Mouse (Mus musculus) inflammation-experienced regulatory T-cells, adult 6 months (primary cell): Measurements from ENCODE around the gene Jmjd8. TPM values are rescaled to one million over a fixed set of nuclear protein-coding genes. Genes with fewer than 3 reads are reported as not detected.

ENCODE experiments used
- ATAC-seq: one replicate; pipeline ENCODE4 v1.8.0; 2017
- polyA plus RNA-seq, 3 experiments: library from polyadenylated mRNA; unstranded; fragments of 100-300 nt; shearing (Covaris generic); gene quantifications; one replicate each; pipeline ENCODE4 v1.2.1; 2017

The Jmjd8 gene
- polyA plus RNA-seq, 3 experiments from 2014 or later, result 12.5 to 26.2 (median 23.9) TPM

GRCm38 (mm10) chr17:25879750-25880149 is 51.1 kb downstream of the Jmjd8 start:
- no peak for ATAC-seq

- ATAC-seq, result no peak
Observed at GRCm38 (mm10) chr17:25880196-25880910, 51.7 kb downstream of the Jmjd8 start, which contains the start of gene Wfikkn1. Wfikkn1 (minus strand) TSS chr17:25880858.

- ATAC-seq, result no peak
Observed at GRCm38 (mm10) chr17:25880913-25881641, 52.4 kb downstream of the Jmjd8 start.

Other genes with a start within 250 kb of the Jmjd8 start
- 10 to 100 TPM; 11.3 to 19.4 (median 16.5) TPM for gene Lmf1, start 249.8 kb upstream of the Jmjd8 start, polyA plus RNA-seq
- not detected for gene Gng13, start 111.7 kb upstream of the Jmjd8 start, polyA plus RNA-seq
- 10 to 100 TPM in 1 of 3 experiments, 1 to 10 TPM in 2; 1.4 to 12.9 (median 3.9) TPM for gene Chtf18, start 101.4 kb upstream of the Jmjd8 start, polyA plus RNA-seq
- gene Rpusd1, start 101.2 kb upstream of the Jmjd8 start, polyA plus RNA-seq, result 10 to 100 TPM in 2 of 3 experiments, 1 to 10 TPM in 1; 8.6 to 12.5 (median 11.2) TPM
- gene Mslnl, start 92.8 kb upstream of the Jmjd8 start, polyA plus RNA-seq, result not detected
- not detected for gene Msln, start 74.5 kb upstream of the Jmjd8 start, polyA plus RNA-seq
- gene Narfl, start 55.1 kb upstream of the Jmjd8 start, polyA plus RNA-seq, result 10 to 100 TPM; 16.4 to 18.4 (median 17.0) TPM
- gene Haghl, start 43.2 kb upstream of the Jmjd8 start, polyA plus RNA-seq, result 10 to 100 TPM; 23.1 to 41.8 (median 31.1) TPM
- under 1 TPM in 2 of 3 experiments, not detected in 1; 0.50 to 0.75 TPM for gene Ccdc78, start 42.3 kb upstream of the Jmjd8 start, polyA plus RNA-seq
- 100 to 1,000 TPM; 158 to 288 (median 193) TPM for gene Fam173a, start 36.0 kb upstream of the Jmjd8 start, polyA plus RNA-seq
- not detected for gene AC134908.4, start 33.2 kb upstream of the Jmjd8 start, polyA plus RNA-seq
- 1 to 10 TPM; 3.3 to 5.7 (median 5.6) TPM for gene Metrn, start 31.7 kb upstream of the Jmjd8 start, polyA plus RNA-seq
- gene Fbxl16, start 19.8 kb upstream of the Jmjd8 start, polyA plus RNA-seq, result not detected
- 10 to 100 TPM; 13.8 to 23.4 (median 19.3) TPM for gene Wdr24, start 5.2 kb upstream of the Jmjd8 start, polyA plus RNA-seq
- gene Stub1, start 4.5 kb downstream of the Jmjd8 start, polyA plus RNA-seq, result 10 to 100 TPM; 60.7 to 79.7 (median 78.2) TPM
- 1 to 10 TPM in 1 of 3 experiments, not detected in 2; 1.7 TPM for gene Rhbdl1, start 8.4 kb downstream of the Jmjd8 start, polyA plus RNA-seq
- gene Gm20683, start 12.9 kb downstream of the Jmjd8 start, polyA plus RNA-seq, result 1 to 10 TPM in 1 of 3 experiments, under 1 TPM in 2; 0.26 to 1.1 (median 0.67) TPM
- 10 to 100 TPM; 21.2 to 32.3 (median 23.4) TPM for gene Rhot2, start 16.0 kb downstream of the Jmjd8 start, polyA plus RNA-seq
- gene Wdr90, start 32.6 kb downstream of the Jmjd8 start, polyA plus RNA-seq, result 1 to 10 TPM; 3.3 to 7.0 (median 6.8) TPM
- gene Mcrip2, start 39.9 kb downstream of the Jmjd8 start, polyA plus RNA-seq, result 1 to 10 TPM; 2.5 to 3.9 (median 3.5) TPM
- gene Mettl26, start 46.2 kb downstream of the Jmjd8 start, polyA plus RNA-seq, result 100 to 1,000 TPM in 1 of 3 experiments, 10 to 100 TPM in 2; 91.1 to 121 (median 98.2) TPM
- gene Wfikkn1, start 52.0 kb downstream of the Jmjd8 start, polyA plus RNA-seq, result 1 to 10 TPM in 2 of 3 experiments, under 1 TPM in 1; 0.93 to 1.9 (median 1.4) TPM
- gene Rab40c, start 90.9 kb downstream of the Jmjd8 start, polyA plus RNA-seq, result 1 to 10 TPM; 6.0 to 7.9 (median 7.5) TPM
- 10 to 100 TPM; 22.0 to 28.6 (median 27.4) TPM for gene Pigq, start 116.1 kb downstream of the Jmjd8 start, polyA plus RNA-seq
- gene Nhlrc4, start 116.1 kb downstream of the Jmjd8 start, polyA plus RNA-seq, result not detected
- not detected for gene A930017K11Rik, start 123.7 kb downstream of the Jmjd8 start, polyA plus RNA-seq
- gene Capn15, start 156.9 kb downstream of the Jmjd8 start, polyA plus RNA-seq, result 1 to 10 TPM; 5.6 to 6.0 (median 5.7) TPM
- 1 to 10 TPM; 1.6 to 3.0 (median 2.7) TPM for gene Rab11fip3, start 240.7 kb downstream of the Jmjd8 start, polyA plus RNA-seq